Mouse (Mus musculus): ENCODE data around the gene Fkbp14.

DNA sequence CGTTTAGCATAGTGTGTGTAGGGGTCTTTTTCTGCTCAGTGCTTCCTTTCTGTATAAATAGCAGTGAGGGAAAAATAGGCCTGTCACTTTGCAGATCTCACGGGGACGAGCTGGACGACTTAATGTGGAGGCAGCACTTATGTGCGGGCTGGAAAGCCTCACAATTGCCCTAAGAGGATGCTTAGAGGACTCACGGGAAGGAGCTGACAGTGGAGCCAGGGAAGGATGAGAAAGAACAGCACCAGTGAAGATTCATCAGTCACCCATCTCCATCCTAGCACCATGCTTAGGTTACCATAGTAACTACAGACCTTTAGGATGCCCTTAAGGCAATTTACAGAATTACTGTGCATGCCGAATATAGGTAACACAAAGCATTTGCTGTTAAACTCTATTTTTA lies 27.3 kb downstream of the Fkbp14 start:
- no peak for TF ChIP-seq POLR2A (IDR thresholded peaks at IDR 0.05; ENCODE audit: extremely low read depth, insufficient read depth, low read length)
- TF ChIP-seq CTCF (IDR thresholded peaks at IDR 0.05; ENCODE audit: extremely low read depth, insufficient read depth, low read length): no peak
